Mouse (Mus musculus): ENCODE measurements around the gene Fmn2.

Fmn2 gene

DNA sequence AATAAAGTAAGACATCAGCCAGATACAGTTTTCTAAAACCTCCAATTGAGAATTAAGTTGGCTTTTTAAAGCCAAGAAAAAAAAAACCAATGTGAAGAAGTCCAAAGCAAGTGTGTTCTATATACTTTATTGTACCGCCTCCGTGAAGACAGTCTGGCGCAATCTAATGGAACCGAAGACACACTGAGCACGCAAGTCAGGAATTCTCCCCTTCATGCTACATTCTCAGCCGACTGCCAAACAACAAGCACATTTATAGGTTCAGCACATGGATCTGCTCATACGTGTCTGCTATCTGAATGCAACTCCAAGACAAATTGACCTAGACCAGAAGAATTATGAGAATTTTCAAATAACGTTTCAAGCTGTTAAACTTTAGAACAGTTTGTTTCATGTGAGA is 169.2 kb downstream of the Fmn2 start:
- no peak for DNase-seq

DNA sequence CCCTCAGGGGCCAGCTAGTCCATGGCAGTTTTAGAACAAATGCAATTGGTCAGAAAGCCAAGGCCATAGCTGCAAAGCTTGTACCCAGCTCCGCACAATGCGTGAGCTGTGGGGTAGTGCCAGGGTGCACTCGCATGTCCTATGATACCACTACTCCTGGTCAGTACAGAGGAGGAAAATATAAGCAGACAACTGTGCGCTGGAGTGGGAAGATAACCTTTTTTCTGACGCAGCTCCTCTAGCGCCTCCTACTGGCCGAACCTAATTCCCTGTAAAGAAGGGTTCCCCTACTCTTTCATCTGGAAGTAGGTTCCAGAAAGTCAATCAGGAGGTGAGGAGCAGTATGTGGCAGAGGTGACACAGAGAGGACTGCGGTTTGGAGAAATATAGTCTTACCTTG is 173.0 kb downstream of the Fmn2 start:
- no peak for DNase-seq

DNA sequence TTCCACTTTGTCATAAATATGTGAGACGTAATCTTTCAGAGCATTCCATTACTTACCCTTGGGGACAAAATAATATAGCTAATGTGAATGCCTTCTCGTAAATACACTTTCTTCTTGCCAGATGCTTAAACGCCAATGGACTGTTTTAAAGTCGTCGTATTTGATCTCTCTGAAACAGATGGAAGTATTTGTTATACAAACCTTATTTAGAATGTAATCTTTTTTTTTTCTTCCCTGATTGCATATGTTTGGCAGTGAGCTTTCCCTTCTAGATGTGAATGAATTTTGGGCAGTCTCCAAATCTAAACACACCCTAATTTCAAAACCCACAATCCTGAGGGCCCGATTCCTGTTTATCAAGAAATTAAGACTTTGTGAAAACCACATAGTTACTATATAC is 173.7 kb downstream of the Fmn2 start:
- no peak for DNase-seq

DNA sequence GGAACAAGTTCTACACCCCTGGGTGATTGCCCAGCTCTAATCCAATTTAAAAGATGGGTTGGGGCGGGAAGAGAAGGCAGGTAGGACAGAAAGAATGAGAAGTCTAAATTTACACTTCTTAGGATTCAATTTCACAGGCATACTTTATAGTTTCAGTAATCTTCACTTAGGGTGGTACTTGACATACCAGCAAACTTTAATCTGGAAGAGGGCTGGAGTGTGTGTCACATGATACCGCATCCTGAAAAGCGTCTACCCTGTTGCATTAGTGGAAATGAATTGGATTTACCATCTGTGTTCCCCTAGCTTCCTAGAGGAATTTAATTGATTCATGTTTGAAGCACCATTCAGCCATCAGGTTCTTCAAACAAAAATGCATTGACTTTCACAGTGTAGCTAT is 174.6 kb downstream of the Fmn2 start:
- DNase-seq: no peak

DNA sequence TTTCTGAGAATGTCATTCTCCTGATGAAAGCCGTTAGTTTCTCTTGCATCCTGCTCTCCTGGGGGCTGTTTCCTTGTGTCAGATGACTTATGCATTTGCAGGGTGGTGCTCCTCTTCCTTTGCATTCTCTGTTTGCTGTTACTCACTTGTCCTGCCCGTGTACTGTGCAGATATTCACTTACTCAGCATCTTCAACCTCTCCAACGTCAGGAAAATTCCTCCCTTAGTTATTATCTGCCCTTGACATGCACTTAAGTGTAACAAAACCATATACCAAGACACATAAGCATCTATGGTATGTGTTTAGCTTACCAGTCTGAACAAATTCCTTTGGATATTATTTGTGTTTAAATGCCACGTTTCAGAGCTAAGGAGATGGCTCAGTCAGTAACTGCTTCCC is 175.6 kb downstream of the Fmn2 start:
- no peak for DNase-seq

DNA sequence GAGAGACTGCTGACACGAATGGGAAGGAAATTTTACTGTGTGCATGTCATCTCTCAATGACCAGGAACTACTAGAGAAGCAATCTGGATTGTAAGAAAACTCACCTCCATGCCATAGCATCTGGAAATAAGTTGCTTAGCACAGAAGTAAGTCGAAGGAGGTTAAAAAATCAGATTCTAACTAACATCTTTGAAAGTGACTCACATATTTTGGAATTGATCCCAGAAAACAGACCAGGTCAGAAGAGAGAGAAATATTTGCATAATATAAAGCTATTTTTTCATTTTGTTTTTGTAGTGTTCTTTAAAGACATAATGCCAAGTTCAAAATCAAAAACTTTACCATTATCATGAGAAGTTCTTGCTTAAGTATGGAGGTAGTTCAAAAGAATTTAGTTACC is 187.7 kb downstream of the Fmn2 start:
- DNase-seq: no peak

DNA sequence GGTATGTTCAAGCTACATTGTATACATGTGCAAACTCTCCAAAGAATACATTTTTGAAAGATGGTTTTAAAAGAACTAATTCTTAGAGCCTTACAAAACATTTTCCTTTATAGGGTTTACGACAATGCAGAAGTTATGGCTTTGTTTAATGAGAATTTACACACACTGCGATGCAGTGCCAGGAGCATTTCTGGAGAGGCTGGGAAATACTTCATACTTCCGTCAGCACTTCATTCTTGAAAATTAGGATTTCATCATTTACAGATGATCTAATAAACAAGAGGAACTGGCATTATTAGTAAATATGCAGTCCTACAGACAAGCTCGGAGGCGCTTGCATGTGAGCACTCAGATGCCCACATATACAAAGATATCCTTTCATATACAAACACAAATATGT is 199.2 kb downstream of the Fmn2 start:
- DNase-seq: no peak

DNA sequence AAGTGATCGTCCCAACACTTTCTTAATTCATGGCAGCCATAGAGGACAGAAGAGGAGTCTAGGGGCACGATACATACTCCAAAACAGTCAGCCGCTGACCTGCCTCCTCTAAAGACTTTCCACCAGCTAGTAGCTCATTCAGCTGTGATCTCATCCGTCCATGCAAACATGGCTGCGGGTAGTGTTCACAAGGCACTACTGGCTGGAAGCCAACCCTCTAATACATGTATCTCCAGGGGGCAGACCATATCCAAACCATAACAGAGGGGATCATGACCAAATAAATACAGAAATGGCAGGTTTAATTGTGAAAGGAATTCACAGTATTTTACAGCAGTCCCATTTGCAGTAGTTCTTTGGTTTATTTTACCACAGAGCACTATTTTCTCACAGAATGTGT is 200.2 kb downstream of the Fmn2 start:
- no peak for DNase-seq

DNA sequence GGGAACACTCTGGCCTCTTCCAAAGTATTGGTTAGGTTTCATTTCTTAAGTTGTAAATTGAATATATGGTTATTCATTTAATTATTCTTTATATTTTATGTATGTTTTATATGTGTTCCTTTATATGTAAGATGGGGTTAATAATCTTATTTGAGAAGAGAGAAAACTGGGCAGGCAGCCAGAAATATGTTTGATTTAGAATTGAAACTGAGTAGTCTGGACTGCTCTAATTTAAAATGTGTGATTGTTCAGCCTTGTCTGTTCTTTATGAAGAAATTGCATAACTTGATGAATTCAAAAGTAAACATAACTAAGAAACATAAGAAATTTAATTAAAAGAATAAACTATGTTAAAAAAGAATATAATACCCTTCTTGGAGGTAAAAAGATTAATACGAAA is 202.3 kb downstream of the Fmn2 start:
- DNase-seq: no peak

DNA sequence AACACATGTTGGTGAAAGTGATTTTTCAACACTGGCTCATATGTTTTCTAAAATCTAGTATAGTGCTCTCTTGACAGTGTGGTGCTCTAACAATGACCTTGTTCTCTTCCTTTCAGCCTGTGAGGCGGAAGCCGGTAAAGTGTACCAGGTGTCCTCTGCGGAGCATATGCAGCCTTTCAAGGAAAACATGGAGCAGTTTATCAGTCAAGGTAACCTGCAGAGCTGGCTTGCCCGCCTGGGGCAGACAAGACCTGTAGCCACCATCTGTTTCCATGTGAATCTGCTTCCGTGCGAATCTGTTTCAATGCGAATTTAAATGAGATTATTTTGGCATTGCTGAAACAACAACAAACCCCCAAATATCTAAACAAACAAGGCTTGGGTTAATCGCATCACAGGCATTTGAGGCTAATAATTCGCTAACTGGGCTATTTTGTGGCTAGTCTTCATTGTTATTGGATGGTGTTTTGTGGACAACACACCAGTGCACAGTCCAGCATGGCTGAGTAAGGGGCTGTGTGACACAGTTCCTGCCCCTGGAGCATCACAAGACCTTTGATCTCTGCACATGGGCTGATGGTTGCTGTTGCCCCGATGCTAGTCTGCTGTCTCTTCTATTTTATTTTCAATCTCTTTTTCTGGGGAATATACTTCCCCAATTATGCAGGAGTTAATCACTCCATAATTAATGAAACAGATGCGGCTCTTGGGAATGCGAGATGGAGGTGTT is 218.3 kb downstream of the Fmn2 start:
- DNase-seq: no peak

DNA sequence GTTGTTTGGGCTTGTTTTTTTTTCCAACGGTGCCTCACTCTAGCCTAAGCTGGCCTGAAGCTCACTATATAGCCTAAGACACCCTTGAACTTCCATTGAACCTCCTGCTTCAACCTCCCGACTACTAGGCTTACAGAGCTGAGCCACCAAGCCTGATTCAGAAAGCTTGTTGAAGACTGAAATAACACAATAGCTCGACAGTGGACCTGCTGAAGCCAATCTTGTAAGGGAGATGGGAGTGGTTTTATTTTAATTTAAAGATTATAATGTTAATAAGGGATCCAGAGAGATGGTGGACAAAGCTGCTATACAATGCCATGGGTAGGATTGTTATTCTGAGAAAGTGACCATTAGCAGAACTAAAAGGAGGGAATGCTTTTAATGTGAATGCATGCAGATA is 227.1 kb downstream of the Fmn2 start:
- no peak for DNase-seq

DNA sequence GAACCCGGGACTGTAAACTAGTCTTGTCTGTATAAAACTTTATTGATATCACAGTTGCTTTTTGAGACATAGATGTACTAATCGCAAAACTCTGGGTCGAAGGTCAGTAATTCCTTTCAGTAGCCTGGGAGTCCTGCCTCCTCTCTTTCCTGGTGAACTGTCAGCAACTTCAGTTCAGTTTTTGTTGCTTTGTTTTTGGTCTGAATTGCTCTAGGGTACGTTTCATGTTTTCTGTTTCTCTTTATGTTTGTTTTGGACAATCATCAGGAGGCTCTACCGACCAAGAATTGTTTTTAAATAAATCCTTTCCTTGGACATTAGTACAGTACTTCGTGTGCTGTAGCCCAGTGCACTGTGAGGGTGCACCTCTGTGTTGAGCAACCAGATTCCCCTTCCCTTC is 231.1 kb downstream of the Fmn2 start:
- no peak for DNase-seq

DNA sequence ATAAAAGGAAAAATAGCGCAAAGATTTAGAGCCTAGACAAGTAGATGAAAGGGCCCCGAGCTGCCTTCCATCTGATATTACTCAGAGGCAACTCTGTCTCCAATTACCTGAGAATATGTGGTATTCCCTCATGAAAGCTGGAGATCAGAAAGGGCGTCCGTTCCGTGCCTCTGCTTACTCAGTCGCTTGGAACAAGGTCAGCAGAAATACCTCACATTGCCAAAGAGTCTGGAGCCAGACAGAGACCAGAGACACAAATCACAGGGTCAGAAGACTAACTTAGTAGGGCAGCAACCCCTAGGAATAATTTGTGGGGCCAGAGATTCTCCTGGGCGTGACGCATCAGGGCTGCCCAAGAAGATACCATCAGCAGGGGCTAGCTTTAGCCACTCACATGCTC is 237.3 kb downstream of the Fmn2 start:
- peak; percentile 21 for DNase-seq

DNA sequence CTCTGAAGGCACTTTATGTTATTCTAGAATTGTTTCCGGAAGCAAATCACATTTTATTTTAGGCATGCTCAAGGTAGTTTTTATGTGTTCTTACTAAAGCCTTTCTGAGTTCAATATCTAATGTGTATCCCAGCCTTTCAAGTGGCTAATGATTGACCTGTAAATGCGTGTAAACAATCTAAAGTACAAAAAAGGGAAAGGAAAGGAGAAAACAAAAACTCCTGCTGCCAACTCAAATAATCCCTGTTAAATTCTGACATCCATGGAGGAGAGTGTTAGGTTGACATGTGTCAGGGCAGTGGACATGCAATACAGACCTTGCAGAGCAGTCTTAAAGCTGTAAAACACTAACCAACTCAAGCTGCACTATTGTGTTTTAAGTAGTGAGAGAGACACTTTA is 241.0 kb downstream of the Fmn2 start:
- DNase-seq: no peak

DNA sequence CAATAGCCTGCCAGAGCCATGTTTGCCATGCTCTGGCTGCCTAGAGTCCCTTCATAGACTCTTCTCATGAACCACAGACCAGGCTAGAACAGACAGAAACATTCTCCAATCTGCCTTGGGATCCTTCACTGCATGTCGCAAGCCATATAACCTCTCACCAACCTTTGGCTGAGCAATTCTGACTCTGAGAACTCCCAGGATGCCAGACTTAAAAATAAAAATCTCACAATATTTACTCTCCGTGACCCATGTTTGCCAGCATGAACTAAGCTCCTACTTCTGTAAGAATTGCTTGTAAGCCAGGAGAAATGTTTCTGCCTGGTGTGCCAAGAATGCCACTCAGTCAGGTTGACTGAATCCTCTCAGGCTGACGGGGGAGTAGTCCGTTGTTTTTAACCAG is 246.9 kb downstream of the Fmn2 start:
- DNase-seq: no peak

DNA sequence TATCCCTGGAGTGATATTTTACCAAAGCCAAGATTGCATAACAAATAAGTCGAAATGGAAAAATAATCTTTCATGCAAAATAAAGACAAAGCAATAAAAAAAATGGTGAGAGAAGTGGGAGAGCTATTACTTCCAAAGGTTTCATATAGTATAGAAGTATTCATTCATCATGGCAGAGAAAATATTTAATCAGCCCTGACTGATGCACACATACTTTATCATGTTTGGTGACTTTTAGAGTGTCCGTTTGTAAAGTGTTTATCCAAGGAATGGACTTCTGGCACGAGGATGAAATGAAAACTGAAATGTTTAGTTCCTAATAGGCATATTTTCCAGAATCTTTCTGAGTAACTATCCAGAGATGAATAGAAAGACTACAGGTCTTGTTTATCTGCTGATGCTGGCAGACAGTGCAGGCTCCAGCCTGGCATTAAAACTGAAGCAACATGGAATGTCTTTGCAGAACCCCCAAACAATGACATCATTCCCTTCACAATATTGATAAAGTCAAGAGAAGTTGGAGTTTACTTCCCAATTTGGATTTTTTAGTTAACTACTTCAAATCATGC is 249.4 kb downstream of the Fmn2 start:
- no peak for DNase-seq

DNA sequence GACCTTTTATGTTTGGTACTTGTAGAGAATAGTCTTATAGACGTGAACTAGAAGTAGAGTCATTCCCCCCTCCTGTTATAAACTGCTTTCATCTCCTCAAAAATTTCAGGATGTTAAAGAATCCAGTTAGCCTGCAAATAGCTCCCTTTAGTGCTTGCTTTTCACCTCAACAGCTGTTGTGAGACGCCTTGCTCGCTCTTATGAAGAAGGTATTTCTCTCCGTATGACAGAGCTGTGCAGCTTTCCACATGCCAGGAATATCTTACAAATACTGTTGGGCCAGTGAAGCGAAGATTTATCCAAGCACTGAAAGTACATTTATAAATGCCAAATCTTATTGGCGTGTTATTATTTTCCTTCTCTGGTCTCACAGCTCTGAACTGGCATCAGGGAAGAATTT is 257.7 kb downstream of the Fmn2 start:
- DNase-seq: no peak

DNA sequence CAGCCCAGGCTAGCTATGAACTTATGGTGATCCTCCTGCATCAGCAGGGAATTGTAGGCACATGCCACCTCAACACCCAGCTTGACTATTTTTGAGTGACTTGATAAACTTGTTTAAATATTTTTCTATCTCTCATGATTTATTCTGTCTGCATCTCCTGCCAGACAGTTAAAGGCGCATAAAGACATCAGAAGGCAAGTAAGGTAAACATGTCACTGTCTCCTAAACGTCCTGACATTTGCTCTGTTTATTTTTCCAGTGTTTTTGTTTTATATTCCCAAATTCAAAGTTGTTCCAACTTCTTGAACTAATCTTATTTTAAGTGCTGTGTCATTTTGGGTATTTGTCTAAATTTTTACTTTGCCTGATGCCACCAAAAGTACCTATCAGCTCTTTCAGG is 264.1 kb downstream of the Fmn2 start:
- DNase-seq: no peak

DNA sequence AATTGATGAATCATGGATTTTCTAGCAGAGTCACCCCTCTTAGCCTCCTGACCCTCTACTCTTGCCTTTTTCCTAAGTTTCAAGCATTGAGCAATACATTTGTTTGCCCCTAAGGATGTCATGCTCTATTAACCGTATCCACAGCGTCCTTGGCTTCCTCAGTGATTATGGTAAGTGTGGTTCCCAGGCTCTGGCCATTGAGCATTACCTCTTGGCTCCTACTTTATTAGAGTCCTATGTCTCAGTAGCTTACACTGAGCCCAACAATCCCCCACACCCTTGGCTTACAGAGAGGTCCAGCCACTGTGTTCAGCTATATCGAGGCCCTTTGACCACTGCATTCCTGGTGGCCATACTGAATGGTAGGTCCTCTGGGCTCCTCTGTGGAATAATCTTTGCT is 265.2 kb downstream of the Fmn2 start:
- DNase-seq: no peak

DNA sequence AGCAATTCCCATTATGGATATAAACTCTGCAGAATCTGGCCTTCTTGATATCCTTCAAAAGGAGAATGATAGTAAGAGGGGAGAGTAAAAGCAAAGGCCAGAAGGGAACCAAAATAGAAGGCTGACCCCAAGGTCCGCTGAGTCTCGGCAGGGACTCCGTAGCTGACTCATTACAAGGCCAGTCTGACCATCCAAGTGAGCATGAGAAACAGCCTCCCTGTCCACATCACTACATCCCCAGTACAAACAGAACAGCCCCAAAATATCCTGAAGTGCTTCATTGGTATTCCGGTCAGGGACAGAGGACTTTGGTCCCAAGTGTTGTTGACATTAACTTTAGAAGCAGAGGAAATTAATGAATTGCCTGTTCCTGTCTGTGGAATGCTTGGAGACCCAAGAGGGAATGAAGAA is 270.3 kb downstream of the Fmn2 start:
- no peak for DNase-seq

DNA sequence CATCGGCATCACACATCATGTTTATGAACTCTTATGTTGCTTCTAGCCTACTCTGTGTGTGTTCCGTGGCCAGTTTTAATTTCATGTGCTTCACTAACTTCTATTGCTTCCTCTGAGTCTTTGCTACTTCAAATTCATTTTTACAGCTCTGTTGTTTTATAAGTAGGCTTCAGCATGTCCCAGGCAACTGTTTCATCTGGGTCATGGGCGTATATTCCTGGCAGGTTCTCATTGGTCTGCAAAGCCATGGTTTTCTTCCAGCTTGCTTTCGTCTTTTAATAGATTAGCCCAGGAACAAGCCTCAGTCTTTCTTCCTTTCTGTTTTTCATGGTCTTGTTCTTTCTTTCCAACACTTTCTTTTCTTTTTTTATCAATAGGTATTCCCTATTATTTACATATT is 279.4 kb downstream of the Fmn2 start:
- DNase-seq: no peak

DNA sequence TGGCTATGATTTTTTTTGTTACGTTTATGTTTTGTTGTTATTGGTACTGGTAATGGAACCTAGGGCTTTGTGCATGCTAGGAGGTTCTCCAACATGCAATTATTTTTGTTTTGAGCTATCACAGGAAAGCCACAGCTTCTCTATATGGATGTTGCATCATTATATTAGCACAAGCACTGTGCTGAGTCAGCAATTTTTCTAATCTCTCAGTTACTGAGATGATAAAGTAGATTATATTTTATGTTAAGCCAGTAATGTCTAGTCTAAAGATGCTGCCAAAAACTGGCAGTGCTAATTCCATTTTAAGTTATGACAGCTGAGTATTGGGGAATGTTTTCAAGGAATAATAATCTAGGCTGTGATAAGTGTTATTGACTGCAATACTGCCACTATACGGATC is 287.0 kb downstream of the Fmn2 start:
- no peak for DNase-seq

DNA sequence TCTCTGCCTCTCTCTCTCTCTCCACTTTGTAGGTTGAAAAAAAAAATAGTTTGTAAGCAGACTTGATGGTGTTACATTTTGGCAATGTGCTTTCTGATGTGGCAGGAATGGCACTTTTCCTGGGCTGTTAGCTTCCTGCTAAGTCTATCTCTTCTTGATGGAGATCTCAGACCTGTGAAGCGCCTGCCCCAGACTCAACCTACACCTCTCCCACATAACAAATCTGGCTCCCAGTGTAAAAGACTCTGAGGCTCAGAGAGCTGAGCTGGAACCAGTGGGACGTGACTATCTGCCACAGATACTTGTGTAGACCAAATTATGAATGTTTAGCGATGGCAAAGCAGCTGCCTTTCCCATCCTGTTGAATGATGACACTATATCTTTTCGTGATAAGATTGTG is 310.2 kb downstream of the Fmn2 start:
- DNase-seq: no peak

DNA sequence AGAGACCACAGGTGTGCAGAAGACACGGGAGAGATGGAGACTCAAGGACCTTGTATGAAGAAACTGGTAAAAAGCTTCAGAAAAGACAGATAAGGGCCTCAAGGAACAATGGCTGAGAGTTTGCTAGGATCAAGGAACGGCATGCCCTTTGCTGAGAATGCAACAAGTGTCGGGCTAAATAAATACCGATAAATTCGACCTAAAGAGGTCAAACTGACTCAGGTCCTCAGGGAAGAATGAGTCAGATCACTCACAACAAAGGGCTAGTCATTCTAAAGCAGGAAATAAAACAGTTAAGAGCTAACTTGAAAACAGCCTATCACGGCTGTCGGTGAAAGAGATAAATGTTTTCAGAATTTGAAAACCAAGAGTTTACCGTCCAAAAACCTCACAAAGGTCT is 324.9 kb downstream of the Fmn2 start:
- DNase-seq: no peak

DNA sequence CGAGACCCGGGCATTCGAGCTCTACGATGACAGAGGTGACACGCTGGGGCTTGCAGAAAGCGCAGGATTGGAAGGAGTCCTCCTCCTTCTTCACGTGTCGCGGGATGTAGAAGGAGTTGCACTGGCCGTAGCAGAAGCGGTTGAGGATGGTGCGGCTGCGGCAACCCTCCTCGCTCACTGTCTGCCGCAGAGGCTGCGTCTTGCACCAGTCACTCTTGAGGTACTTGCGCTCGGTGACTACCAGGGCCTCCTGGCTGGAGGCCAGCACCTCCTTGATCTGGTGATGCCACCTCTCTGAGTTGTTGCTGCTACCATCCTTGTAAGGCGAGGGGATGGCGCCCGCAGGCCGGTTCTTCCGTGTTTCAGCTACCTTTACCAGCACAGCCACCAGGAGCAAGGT is 335.2 kb downstream of the Fmn2 start:
- DNase-seq: no peak
